Mouse (Mus musculus) stomach, postnatal 0 days (tissue): ENCODE measurements around the gene Cd72. TPM values are rescaled to one million over a fixed set of nuclear protein-coding genes. Genes with fewer than 3 reads are reported as not detected.
"Not testable (repeated sequence)": the region's sequence is repeated elsewhere in the genome, so short reads cannot be mapped to it uniquely, and the experiment has no call there.

Source experiments
- ATAC-seq: fragments of 200-750 bp; cut with Nextera tagmentation; 2 replicates; pipeline ENCODE4 v1.8.0; 2017; ENCODE audit not compliant: low FRiP score, low TSS enrichment
- DNase-seq: peaks from one replicate; pipeline ENCODE4 v3.0.0-alpha.2; 2016; ENCODE audit warnings: low spot score
- H3K27ac ChIP-seq: fragments of 300-500 bp; sonication (generic); replicated peaks from 2 replicates; pipeline ENCODE4 v1.5.1; 2014; ENCODE audit warnings: mild to moderate bottlenecking, control low read depth
- H3K27me3 ChIP-seq: fragments of 300-500 bp; sonication (generic); 2 replicates; pipeline ENCODE4 v1.6.1; 2014; ENCODE audit warnings: low read length; ENCODE audit not compliant: control insufficient read depth, insufficient read depth
- H3K36me3 ChIP-seq: fragments of 300-500 bp; sonication (generic); 2 replicates; pipeline ENCODE4 v1.6.1; 2014; ENCODE audit warnings: low read length, mixed read lengths; ENCODE audit not compliant: control insufficient read depth, insufficient read depth
- H3K4me1 ChIP-seq: fragments of 300-500 bp; sonication (generic); replicated peaks from 2 replicates; pipeline ENCODE4 v1.6.1; 2014; ENCODE audit warnings: antibody characterized with exemption; ENCODE audit not compliant: control insufficient read depth, insufficient read depth
- H3K4me2 ChIP-seq: fragments of 300-500 bp; sonication (generic); replicated peaks from 2 replicates; pipeline ENCODE4 v1.6.1; 2014; ENCODE audit warnings: low read depth, mild to moderate bottlenecking, control low read depth, moderate library complexity
- H3K4me3 ChIP-seq: fragments of 300-500 bp; sonication (generic); 2 replicates; pipeline ENCODE4 v1.5.1; 2014; ENCODE audit warnings: low read depth, low read length, control low read depth
- H3K9ac ChIP-seq: fragments of 300-500 bp; sonication (generic); 2 replicates; pipeline ENCODE4 v1.6.1; 2014; ENCODE audit warnings: mild to moderate bottlenecking, low read length, control low read depth, mixed read lengths
- H3K9me3 ChIP-seq: fragments of 300-500 bp; sonication (generic); 2 replicates; pipeline ENCODE4 v1.6.1; 2016; ENCODE audit warnings: low read length; ENCODE audit not compliant: control insufficient read depth
- CTCF ChIP-seq: IDR thresholded peaks from 2 replicates; pipeline ENCODE4 v1.5.1; 2016; ENCODE audit warnings: antibody characterized with exemption, low read depth, mild to moderate bottlenecking, moderate library complexity
- EP300 ChIP-seq: optimal IDR thresholded peaks from 2 replicates; pipeline ENCODE3; 2016; ENCODE audit warnings: antibody characterized with exemption
- WGBS: fragments of 180-500 bp; shearing (Covaris S2); extraction: QIAGEN DNeasy Blood & Tissue Kit; methylation state at CpG from one replicate; pipeline ENCODE4 v1.1.7; 2014; 5-methylcytosine and 5-hydroxymethylcytosine counted together
- polyA plus RNA-seq: library from polyadenylated mRNA; unstranded; fragments of >200 nt; fragmentation: Nextera tagmentation; extraction: Ambion mirVana; gene quantifications from 2 replicates; pipeline ENCODE4 v1.2.1, GENCODE M21; 2015

Cd72 gene
- polyA plus RNA-seq, 1 experiment from 2014 or later = 2.8 TPM

GRCm38 (mm10) chr4:43492101-43492820, 37.8 kb upstream of the Cd72 start:
- Histone ChIP-seq H3K4me2 (peak overlapping the region; percentile 44; the same call in 1 of the 2 replicates), H3K27me3 (no peaks in the 10 kb centered on the region), H3K27ac (peak overlapping the region; percentile 89), H3K9me3 (no peaks in the 10 kb centered on the region), H3K4me3 (peak overlapping the region; percentile 73), H3K9ac (0 out of 2 replicates have a peak overlapping the region, but pooled peaks have one; percentile 23), H3K4me1 (no peaks in the 10 kb centered on the region), H3K36me3 (no peaks in the 10 kb centered on the region)
- ATAC-seq (no peak; the same call in 1 of the 2 replicates), DNase-seq (no peak)
- 43% methylated on average over 12 of the region's 12 CpGs for WGBS
- TF ChIP-seq EP300 (no peak), CTCF (no peak)

DNA sequence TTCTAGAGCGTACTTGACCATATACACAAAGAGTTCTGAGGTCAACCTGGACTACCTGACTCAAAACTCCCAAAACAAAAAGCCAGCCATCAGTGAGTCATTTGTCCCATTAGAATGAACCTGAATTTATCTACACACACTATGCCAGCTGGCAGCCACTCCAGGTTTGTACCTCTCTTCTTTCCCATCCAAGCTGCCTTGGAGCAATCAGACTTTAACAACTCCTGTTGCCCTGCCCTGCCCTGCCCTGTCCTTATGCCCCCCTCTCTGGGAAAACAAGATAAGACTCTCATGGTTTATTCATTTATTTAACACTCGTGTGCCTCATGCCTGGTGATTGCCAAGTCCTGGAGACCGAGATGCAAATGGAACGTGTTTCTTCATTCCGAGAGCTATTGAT, 36.4 kb upstream of the Cd72 start:
- H3K4me3 ChIP-seq = no peak overlapping the region
- peak; percentile 15; the same call in 1 of the 2 replicates for ATAC-seq
- no peaks in the 10 kb centered on the region for H3K4me1 ChIP-seq
- no peaks in the 10 kb centered on the region for H3K27me3 ChIP-seq
- WGBS = 62% methylated on average over 5 of the region's 5 CpGs
- TF ChIP-seq CTCF (no peak), EP300 (no peak)
- no peaks in the 10 kb centered on the region for H3K9me3 ChIP-seq
- peak; percentile 44 for DNase-seq
- H3K4me2 ChIP-seq = no peak overlapping the region
- H3K36me3 ChIP-seq = no peaks in the 10 kb centered on the region
- no peak overlapping the region for H3K27ac ChIP-seq
- H3K9ac ChIP-seq = no peak overlapping the region

DNA sequence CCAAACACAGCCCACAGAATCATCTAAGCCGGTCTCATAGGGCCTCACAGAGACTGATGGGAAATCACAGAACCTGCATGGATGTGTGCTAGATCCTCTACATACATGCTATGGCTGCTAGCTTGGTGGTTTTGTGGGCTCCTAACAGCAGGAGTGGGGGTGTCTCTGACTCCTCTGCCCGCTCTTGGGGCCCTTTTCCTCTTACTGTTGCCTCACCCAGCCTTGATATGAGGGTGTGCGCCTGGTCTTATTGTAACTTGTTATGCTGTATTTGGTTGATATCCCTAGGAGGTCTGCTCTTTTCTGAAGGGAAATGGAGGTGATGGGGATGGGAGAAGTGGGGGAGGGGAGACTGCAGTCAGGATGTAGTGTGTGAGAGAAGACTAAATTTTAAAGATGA, 35.2 kb upstream of the Cd72 start:
- DNase-seq (no peak), ATAC-seq (no peak)
- no peaks in the 10 kb centered on the region for H3K36me3 ChIP-seq
- no peak overlapping the region for H3K27ac ChIP-seq
- no peak overlapping the region for H3K9ac ChIP-seq
- no peak overlapping the region for H3K4me3 ChIP-seq
- no peaks in the 10 kb centered on the region for H3K9me3 ChIP-seq
- no peaks in the 10 kb centered on the region for H3K27me3 ChIP-seq
- no peak overlapping the region for H3K4me2 ChIP-seq
- 89% methylated on average over 3 of the region's 3 CpGs for WGBS
- no peaks in the 10 kb centered on the region for H3K4me1 ChIP-seq
- TF ChIP-seq EP300 (no peak), CTCF (no peak)

GRCm38 (mm10) chr4:43485666-43486065, 31.2 kb upstream of the Cd72 start:
- peak; percentile 29; the same call in 1 of the 2 replicates for TF ChIP-seq CTCF
- not testable (repeated sequence) for H3K4me3 ChIP-seq, ATAC-seq, H3K36me3 ChIP-seq, H3K4me1 ChIP-seq, H3K27me3 ChIP-seq, H3K9ac ChIP-seq, H3K4me2 ChIP-seq, H3K9me3 ChIP-seq, H3K27ac ChIP-seq, DNase-seq
- 85% methylated on average over 5 of the region's 5 CpGs for WGBS

DNA sequence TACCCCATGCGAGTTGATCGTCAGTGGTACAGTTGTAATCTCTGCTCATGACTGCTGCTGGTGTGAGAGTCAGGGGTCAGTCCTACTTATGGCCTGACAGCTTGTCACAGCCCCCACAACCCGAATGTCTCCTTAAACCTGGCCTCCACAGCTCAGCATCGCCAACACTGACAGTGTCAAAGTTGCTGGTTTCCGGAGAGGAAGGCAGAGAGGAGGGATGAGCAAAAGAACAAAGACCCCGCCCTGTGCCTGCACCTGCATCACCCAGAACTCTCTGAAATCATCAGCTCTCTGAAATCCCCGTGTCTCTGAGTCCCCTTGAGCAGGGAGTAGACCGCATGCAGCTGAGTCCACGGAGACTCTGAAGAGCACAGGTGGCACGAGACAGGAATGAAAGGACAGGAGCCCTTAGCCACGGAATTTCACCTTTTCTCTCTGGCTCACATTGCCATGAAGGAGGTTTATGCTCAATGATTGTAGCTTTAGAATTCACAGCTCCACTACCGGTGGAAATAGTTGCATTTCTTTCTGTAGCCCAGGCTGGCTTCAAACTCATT, 29.2 kb upstream of the Cd72 start, which contains the start of gene Sit1:
Gene Sit1, minus strand, starts transcription at position 200 of the 557 bp plus-strand sequence.
- Histone ChIP-seq H3K4me1 (no peaks in the 10 kb centered on the region), H3K9me3 (no peaks in the 10 kb centered on the region), H3K4me2 (no peak within 1 kb of the TSS), H3K27me3 (no peaks in the 10 kb centered on the region), H3K27ac (no peak within 1 kb of the TSS), H3K36me3 (no peaks in the 10 kb centered on the region), H3K9ac (no peak within 1 kb of the TSS), H3K4me3 (no peak within 1 kb of the TSS)
- no peak for DNase-seq
- no peak for ATAC-seq
- 53% methylated on average over 12 of the region's 12 CpGs for WGBS
- TF ChIP-seq CTCF = no peak
- no peak for TF ChIP-seq EP300

- ATAC-seq (no peak; the same call in 1 of the 2 replicates), DNase-seq (no peak)
- Histone ChIP-seq H3K9me3 (no peaks in the 10 kb centered on the region), H3K27me3 (no peaks in the 10 kb centered on the region), H3K4me3 (no peak overlapping the region), H3K36me3 (no peaks in the 10 kb centered on the region), H3K4me1 (no peaks in the 10 kb centered on the region), H3K9ac (no peak overlapping the region), H3K27ac (no peak overlapping the region), H3K4me2 (no peak overlapping the region)
- TF ChIP-seq CTCF = no peak
- no peak for TF ChIP-seq EP300
- WGBS = 71% methylated on average over 10 of the region's 10 CpGs
These were observed 28.2 kb upstream of the Cd72 start for GRCm38 (mm10) chr4:43482591-43482990.
